Mouse (Mus musculus): ENCODE results near the gene Coro2b.

Gene Coro2b

GRCm38 (mm10) chr9:62536655-62537631 lies at the start of gene Coro2b:
Gene Coro2b (minus strand): TSS chr9:62537044.
- peak; percentile 54 for DNase-seq (ENCODE audit: low spot score)

- DNase-seq (ENCODE audit: low spot score): no peak
These were observed 40.7 kb upstream of the Coro2b start for GRCm38 (mm10) chr9:62577558-62577957.

GRCm38 (mm10) chr9:62569121-62569520 lies 32.3 kb upstream of the Coro2b start:
- no peak for DNase-seq (ENCODE audit: low spot score)

GRCm38 (mm10) chr9:62567818-62568217 lies 31.0 kb upstream of the Coro2b start:
- no peak for DNase-seq (ENCODE audit: low spot score)

GRCm38 (mm10) chr9:62562236-62562635 lies 25.4 kb upstream of the Coro2b start:
- DNase-seq (ENCODE audit: low spot score): no peak

GRCm38 (mm10) chr9:62560432-62560831 lies 23.6 kb upstream of the Coro2b start:
- no peak for DNase-seq (ENCODE audit: low spot score)

GRCm38 (mm10) chr9:62560006-62560405 lies 23.2 kb upstream of the Coro2b start:
- DNase-seq (ENCODE audit: low spot score): no peak

GRCm38 (mm10) chr9:62559446-62559845 lies 22.6 kb upstream of the Coro2b start:
- no peak for DNase-seq (ENCODE audit: low spot score)

GRCm38 (mm10) chr9:62558058-62558457 lies 21.2 kb upstream of the Coro2b start:
- no peak for DNase-seq (ENCODE audit: low spot score)

- no peak for DNase-seq (ENCODE audit: low spot score)
These were observed 19.9 kb upstream of the Coro2b start for GRCm38 (mm10) chr9:62556748-62557147.

- no peak for DNase-seq (ENCODE audit: low spot score)
These were observed 18.5 kb upstream of the Coro2b start for GRCm38 (mm10) chr9:62555258-62555856.

- no peak for DNase-seq (ENCODE audit: low spot score)
These were observed 17.8 kb upstream of the Coro2b start for GRCm38 (mm10) chr9:62554606-62555005.

GRCm38 (mm10) chr9:62553366-62553940 lies 16.6 kb upstream of the Coro2b start:
- peak; percentile 37 for DNase-seq (ENCODE audit: low spot score)

GRCm38 (mm10) chr9:62551531-62551930 lies 14.7 kb upstream of the Coro2b start:
- no peak for DNase-seq (ENCODE audit: low spot score)

- peak; percentile 35 for DNase-seq (ENCODE audit: low spot score)
These were observed 13.8 kb upstream of the Coro2b start for GRCm38 (mm10) chr9:62550661-62551093.

GRCm38 (mm10) chr9:62549809-62550208 lies 13.0 kb upstream of the Coro2b start:
- peak; percentile 76 for DNase-seq (ENCODE audit: low spot score)

- no peak for DNase-seq (ENCODE audit: low spot score)
These were observed 10.6 kb upstream of the Coro2b start for GRCm38 (mm10) chr9:62547476-62547875.

- no peak for DNase-seq (ENCODE audit: low spot score)
These were observed 8.0 kb upstream of the Coro2b start for GRCm38 (mm10) chr9:62544856-62545255.

- no peak for DNase-seq (ENCODE audit: low spot score)
These were observed 7.0 kb upstream of the Coro2b start for GRCm38 (mm10) chr9:62543878-62544277.

- DNase-seq (ENCODE audit: low spot score): no peak
These were observed 4.8 kb upstream of the Coro2b start for GRCm38 (mm10) chr9:62541606-62542005.

GRCm38 (mm10) chr9:62541182-62541581 lies 4.3 kb upstream of the Coro2b start:
- no peak for DNase-seq (ENCODE audit: low spot score)

GRCm38 (mm10) chr9:62540736-62541135 lies 3.9 kb upstream of the Coro2b start:
- DNase-seq (ENCODE audit: low spot score): no peak

- no peak for DNase-seq (ENCODE audit: low spot score)
These were observed 3.3 kb upstream of the Coro2b start for GRCm38 (mm10) chr9:62540166-62540565.
